In genomic region chr1:78215749-78216508, GRCm38 (mm10) we compare ENCODE assay signal across 8 mouse cellular contexts. TPM values are rescaled to one million over a fixed set of nuclear protein-coding genes. Genes with fewer than 3 reads are reported as not detected.
DNase-seq lines count a peak whose midpoint lies in the region; ATAC-seq and TF ChIP-seq lines count a peak whose summit lies in the region.

No protein-coding gene starts in this region.

- H3K4me2 ChIP-seq in heart, embryonic 16.5 days (ENCODE audit: low read depth, low read length): peak overlapping the region; percentile 99
- peak overlapping the region; percentile 99 for H3K4me2 ChIP-seq in limb, embryonic 15.5 days

- H3K4me3 ChIP-seq in left cerebral cortex, adult 2 months: peak overlapping the region; percentile 29
- H3K4me3 ChIP-seq in heart, embryonic 16.5 days (ENCODE audit: low read length): peak overlapping the region; percentile 69
- H3K4me3 ChIP-seq in limb, embryonic 15.5 days: peak overlapping the region; percentile 61
- peak overlapping the region; percentile 57 for H3K4me3 ChIP-seq in small intestine, adult 2 months (ENCODE audit: low read depth, low read length)

- no peak overlapping the region for H3K9ac ChIP-seq in heart, embryonic 16.5 days (ENCODE audit: low read length)
- H3K9ac ChIP-seq in limb, embryonic 15.5 days: no peak overlapping the region

- no peaks in the 10 kb centered on the region for H3K9me3 ChIP-seq in heart, embryonic 16.5 days (replicated peaks; ENCODE audit: control insufficient read depth, low read length)
- H3K9me3 ChIP-seq in limb, embryonic 15.5 days: no peaks in the 10 kb centered on the region

- H3K27me3 ChIP-seq in heart, embryonic 16.5 days (ENCODE audit: control insufficient read depth, insufficient read depth, low read length): peaks cover 88% of the 10 kb centered on the region
- H3K27me3 ChIP-seq in limb, embryonic 15.5 days: peaks cover 99% of the 10 kb centered on the region
- peaks cover 61% of the 10 kb centered on the region for H3K27me3 ChIP-seq in small intestine, adult 2 months (ENCODE audit: control insufficient read depth, insufficient read depth, low read length)

- TF ChIP-seq CTCF in left cerebral cortex, adult 2 months (IDR thresholded peaks at IDR 0.05): no peak
- no peak for TF ChIP-seq CTCF in small intestine, adult 2 months (IDR thresholded peaks at IDR 0.05; ENCODE audit: extremely low read depth, insufficient read length, insufficient replicate concordance, low read depth, low read length)

- no peak; the same call in 1 of the 2 replicates for ATAC-seq in heart, embryonic 16.5 days (replicated peaks; ENCODE audit: extremely low read depth, insufficient read depth, low FRiP score)
- ATAC-seq in limb, embryonic 15.5 days (ENCODE audit: insufficient number of reproducible peaks, low FRiP score, low TSS enrichment, low read depth): 0 out of 2 replicates have a peak, but pooled peaks have one; percentile 30

- under 1% methylated on average over 36 of the region's 36 CpGs for WGBS in heart, embryonic 16.5 days
- 1% methylated on average over 36 of the region's 36 CpGs for WGBS in limb, embryonic 15.5 days
- 2% methylated on average over 36 of the region's 36 CpGs for WGBS in small intestine, adult 2 months

- H3K36me3 ChIP-seq in heart, embryonic 16.5 days (ENCODE audit: control insufficient read depth, insufficient read depth): no peaks in the 10 kb centered on the region
- H3K36me3 ChIP-seq in limb, embryonic 15.5 days: no peaks in the 10 kb centered on the region
- no peaks in the 10 kb centered on the region for H3K36me3 ChIP-seq in small intestine, adult 2 months (ENCODE audit: control insufficient read depth, insufficient read depth, low read length)

- peaks cover 11% of the 10 kb centered on the region for H3K4me1 ChIP-seq in heart, embryonic 16.5 days (ENCODE audit: control insufficient read depth, insufficient read depth, low read length)
- H3K4me1 ChIP-seq in limb, embryonic 15.5 days: peaks cover 29% of the 10 kb centered on the region
- peaks cover 13% of the 10 kb centered on the region; the same call in 1 of the 2 replicates for H3K4me1 ChIP-seq in small intestine, adult 2 months (ENCODE audit: control insufficient read depth, insufficient read depth, insufficient read length, low read length)

- H3K27ac ChIP-seq in left cerebral cortex, adult 2 months: no peak overlapping the region
- no peak overlapping the region for H3K27ac ChIP-seq in heart, embryonic 16.5 days (ENCODE audit: low read length)
- H3K27ac ChIP-seq in limb, embryonic 15.5 days: no peak overlapping the region
- H3K27ac ChIP-seq in small intestine, adult 2 months (ENCODE audit: insufficient read depth, low read depth, low read length): no peak overlapping the region

- no peak for DNase-seq in left cerebral cortex, adult 2 months (ENCODE audit: extremely low spot score in 1 of 2, low spot score in 2 of 2)
- no peak for DNase-seq in left cerebral cortex, postnatal 36 days (ENCODE audit: low spot score in 2 of 2)
- DNase-seq in cerebellum, postnatal 10 days: peak; percentile 73 to 82
- DNase-seq in T-cell, adult 2 months (ENCODE audit: low spot score): no peak
- DNase-seq in gastrocnemius, postnatal 25 days: no peak

- TF ChIP-seq POLR2A in small intestine, adult 2 months (IDR thresholded peaks at IDR 0.05; ENCODE audit: low read depth, low read length): no peak

- intact Hi-C loops in left cerebral cortex, adult 2 months (cut with DNase I): loop anchor here (2.0 to 5.0 kb wide), 3 partner anchors 95 to 239 kb away; partner anchors contain the start of gene Sgpp2
- intact Hi-C loops in left cerebral cortex, postnatal 36 days (cut with DNase I): loop anchor here (5.0 kb wide), 1 partner anchor 206 kb away; no protein-coding TSS in a partner anchor

RNA-seq across cellular contexts. Expression of gene Pax3, which starts 19.0 kb away (rescaled TPM):
- total RNA-seq in left cerebral cortex, adult 2 months (2021): not detected
- total RNA-seq in left cerebral cortex, postnatal 36 days (2021): not detected
- 0.04 and 0.12 TPM in 2 replicates for polyA plus RNA-seq in heart, embryonic 16.5 days (2015; fragmentation: Nextera tagmentation; extraction: Ambion mirVana)
- 0.60 and 0.96 TPM in 2 replicates for polyA plus RNA-seq in limb, embryonic 15.5 days (2015; fragmentation: Nextera tagmentation; extraction: Ambion mirVana)
- not detected in 2 replicates for polyA plus RNA-seq in small intestine, adult 2 months (2012; rRNA removed)
- under 1 TPM in 1 of 2 experiments, not detected in 1; 0.08 TPM for total RNA-seq in gastrocnemius, postnatal 25 days (2021)

Comparison
In these comparisons a context has a peak if more than half of its experiments do, and no peak if none do; other contexts are left out.
1. DNase-seq: peak in cerebellum, postnatal 10 days (2 of 2); none in left cerebral cortex, adult 2 months (0 of 2), left cerebral cortex, postnatal 36 days (0 of 2), T-cell, adult 2 months (single experiment) and gastrocnemius, postnatal 25 days (single experiment).
2. Peak in every context shown above with its lines, with median percentiles within 50 percentile points of each other: H3K4me3 ChIP-seq.